21 mouse cellular contexts compared by ENCODE assay signal in the genomic region with DNA sequence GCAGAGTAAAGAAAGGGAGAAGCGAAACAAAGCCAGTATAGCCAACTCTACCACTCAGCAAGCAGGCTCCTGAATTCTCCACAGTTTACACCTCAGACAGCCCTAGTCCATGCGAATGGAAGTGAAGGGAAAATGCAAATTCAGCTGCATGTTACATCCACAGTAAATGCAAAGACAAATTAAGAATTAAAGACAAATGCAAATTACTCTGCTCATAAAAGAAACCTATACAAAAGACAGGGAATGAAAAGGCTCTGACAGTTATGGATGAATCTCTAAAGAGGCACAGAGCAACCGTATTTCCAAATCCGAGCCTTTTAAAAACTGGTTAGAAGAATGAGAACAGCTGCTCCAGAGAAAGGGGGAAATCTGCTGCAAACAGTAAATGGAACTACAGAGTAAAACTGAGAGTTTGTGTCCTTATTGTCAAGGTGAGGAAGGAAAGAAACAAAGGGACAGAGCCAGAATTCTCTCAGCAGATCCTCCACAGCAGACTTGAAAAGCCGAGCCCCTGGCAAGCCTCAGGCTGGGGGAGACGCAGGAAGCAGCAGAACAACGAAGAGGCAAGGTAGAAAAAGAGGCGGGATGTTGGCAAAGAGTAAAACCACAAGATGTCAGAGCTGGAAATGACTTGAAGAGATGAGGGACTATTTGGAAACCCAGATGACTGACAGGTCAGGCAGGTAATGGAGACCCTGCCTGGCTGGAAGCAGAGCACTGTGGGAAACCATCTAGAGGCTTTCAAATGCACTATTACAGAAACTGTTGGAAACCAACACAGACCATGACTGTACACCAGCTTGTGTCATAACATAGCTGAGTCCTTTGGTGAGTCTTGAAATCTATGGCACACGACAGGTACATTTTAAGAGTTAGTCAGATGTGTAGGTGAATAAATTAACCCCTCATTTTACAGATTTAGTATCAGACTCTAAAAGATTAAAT.
DNase-seq lines count a peak whose midpoint lies in the region; ATAC-seq and TF ChIP-seq lines count a peak whose summit lies in the region.
"Had no signal": no experiment of that assay in that cellular context is flagged by ENCODE, and none has a peak within 500 bp of the region (broad histone marks: within the 10 kb centered on the region; RNA-seq: fewer than 3 reads in every experiment).

No protein-coding gene starts in this region.

- H3K4me1 ChIP-seq in midbrain, embryonic 10.5 days = peaks cover 28% of the 10 kb centered on the region
- H3K4me1 ChIP-seq in midbrain, postnatal 0 days (ENCODE audit: insufficient read depth, low read length) = no peaks in the 10 kb centered on the region
- no peaks in the 10 kb centered on the region for H3K4me1 ChIP-seq in hindbrain, embryonic 11.5 days (replicated peaks; ENCODE audit: control insufficient read depth, insufficient read depth, low read length)
- peaks cover 14% of the 10 kb centered on the region for H3K4me1 ChIP-seq in midbrain, embryonic 13.5 days (replicated peaks)
- H3K4me1 ChIP-seq: embryonic facial prominence, embryonic 12.5 days; liver, embryonic 12.5 days; lung, embryonic 15.5 days had no signal

- H3K9ac ChIP-seq in midbrain, postnatal 0 days (replicated peaks; ENCODE audit: low read length, poor library complexity, severe bottlenecking) = no peak overlapping the region
- H3K9ac ChIP-seq in hindbrain, embryonic 11.5 days (ENCODE audit: low read depth, low read length) = no peak overlapping the region
- H3K9ac ChIP-seq in midbrain, embryonic 13.5 days (replicated peaks) = no peak overlapping the region
- H3K9ac ChIP-seq: embryonic facial prominence, embryonic 12.5 days; liver, embryonic 12.5 days; lung, embryonic 15.5 days had no signal

- intact Hi-C loops in gastrocnemius, postnatal 36 days (cut with DNase I) = no loop called here

- H3K27me3 ChIP-seq in midbrain, embryonic 10.5 days (ENCODE audit: low read depth, poor library complexity, severe bottlenecking) = no peaks in the 10 kb centered on the region; the same call in 1 of the 2 replicates
- no peaks in the 10 kb centered on the region for H3K27me3 ChIP-seq in midbrain, postnatal 0 days (ENCODE audit: insufficient read depth, low read length)
- no peaks in the 10 kb centered on the region for H3K27me3 ChIP-seq in hindbrain, embryonic 11.5 days (ENCODE audit: control insufficient read depth, insufficient read depth, low read length)
- no peaks in the 10 kb centered on the region for H3K27me3 ChIP-seq in midbrain, embryonic 13.5 days
- H3K27me3 ChIP-seq: embryonic facial prominence, embryonic 12.5 days; liver, embryonic 12.5 days; lung, embryonic 15.5 days had no signal

- no peak overlapping the region for H3K4me2 ChIP-seq in midbrain, postnatal 0 days (ENCODE audit: low read depth, low read length, poor library complexity, severe bottlenecking)
- no peak overlapping the region for H3K4me2 ChIP-seq in hindbrain, embryonic 11.5 days (replicated peaks; ENCODE audit: low read depth, low read length)
- H3K4me2 ChIP-seq in midbrain, embryonic 13.5 days (replicated peaks) = no peak overlapping the region
- H3K4me2 ChIP-seq: embryonic facial prominence, embryonic 12.5 days; liver, embryonic 12.5 days; lung, embryonic 15.5 days had no signal

- H3K9me3 ChIP-seq in midbrain, embryonic 10.5 days (replicated peaks) = no peaks in the 10 kb centered on the region
- no peaks in the 10 kb centered on the region for H3K9me3 ChIP-seq in midbrain, postnatal 0 days (ENCODE audit: low read length)
- H3K9me3 ChIP-seq in hindbrain, embryonic 11.5 days (ENCODE audit: control insufficient read depth, low read length) = no peaks in the 10 kb centered on the region
- H3K9me3 ChIP-seq in midbrain, embryonic 13.5 days = no peaks in the 10 kb centered on the region
- H3K9me3 ChIP-seq: embryonic facial prominence, embryonic 12.5 days; liver, embryonic 12.5 days; lung, embryonic 15.5 days had no signal

- DNase-seq in midbrain, embryonic 10.5 days (ENCODE audit: low spot score) = no peak
- no peak for DNase-seq in midbrain, postnatal 0 days (ENCODE audit: low spot score)
- peak; percentile 20 for DNase-seq in hindbrain, embryonic 11.5 days (ENCODE audit: low spot score)
- DNase-seq in cerebellum, adult 9-11 months = no peak
- DNase-seq in thymus, adult 18-20 months = no peak
- no peak for DNase-seq in gastrocnemius, postnatal 36 days
- DNase-seq in left cerebral cortex, adult 8-10 months (ENCODE audit: low spot score in 2 of 2) = no peak
- DNase-seq: adrenal gland, postnatal 36 days; cerebellum, postnatal 25 days; gastrocnemius, adult 2 months; heart, adult 2 months; heart, postnatal 10 days; thymus, postnatal 14 days had no signal

- H3K27ac ChIP-seq in midbrain, embryonic 10.5 days (replicated peaks) = peak overlapping the region; percentile 50
- H3K27ac ChIP-seq in midbrain, postnatal 0 days (ENCODE audit: low read depth, low read length) = no peak overlapping the region
- H3K27ac ChIP-seq in hindbrain, embryonic 11.5 days (ENCODE audit: low read depth, low read length) = peak overlapping the region; percentile 58
- H3K27ac ChIP-seq in midbrain, embryonic 13.5 days = 0 out of 2 replicates have a peak overlapping the region, but pooled peaks have one; percentile 42
- H3K27ac ChIP-seq: embryonic facial prominence, embryonic 12.5 days; gastrocnemius, adult 2 months; heart, adult 2 months; kidney, postnatal 0 days; liver, embryonic 12.5 days; lung, embryonic 15.5 days had no signal

- WGBS in midbrain, embryonic 10.5 days = 57% methylated on average over 9 of the region's 9 CpGs
- 40% methylated on average over 9 of the region's 9 CpGs for WGBS in midbrain, postnatal 0 days
- WGBS in hindbrain, embryonic 11.5 days = 42% methylated on average over 9 of the region's 9 CpGs
- 39% methylated on average over 9 of the region's 9 CpGs for WGBS in midbrain, embryonic 13.5 days

- no peaks in the 10 kb centered on the region for H3K36me3 ChIP-seq in midbrain, embryonic 10.5 days
- H3K36me3 ChIP-seq in midbrain, postnatal 0 days (ENCODE audit: insufficient read depth, low read length) = no peaks in the 10 kb centered on the region
- H3K36me3 ChIP-seq in hindbrain, embryonic 11.5 days (ENCODE audit: control insufficient read depth, insufficient read depth, low read length) = no peaks in the 10 kb centered on the region
- no peaks in the 10 kb centered on the region for H3K36me3 ChIP-seq in midbrain, embryonic 13.5 days
- H3K36me3 ChIP-seq: embryonic facial prominence, embryonic 12.5 days; liver, embryonic 12.5 days; lung, embryonic 15.5 days had no signal

- no peak for TF ChIP-seq CTCF in midbrain, postnatal 0 days (IDR thresholded peaks at IDR 0.05)

- no peak overlapping the region for H3K4me3 ChIP-seq in midbrain, embryonic 10.5 days
- no peak overlapping the region for H3K4me3 ChIP-seq in midbrain, postnatal 0 days (ENCODE audit: low read depth, low read length)
- no peak overlapping the region for H3K4me3 ChIP-seq in hindbrain, embryonic 11.5 days (ENCODE audit: low read depth, low read length)
- no peak overlapping the region for H3K4me3 ChIP-seq in midbrain, embryonic 13.5 days (replicated peaks)
- H3K4me3 ChIP-seq: embryonic facial prominence, embryonic 12.5 days; gastrocnemius, adult 2 months; heart, adult 2 months; liver, embryonic 12.5 days; lung, embryonic 15.5 days; myocyte had no signal

- ATAC-seq in midbrain, postnatal 0 days (ENCODE audit: low FRiP score) = no peak
- peak; percentile 80 for ATAC-seq in hindbrain, embryonic 11.5 days (ENCODE audit: low FRiP score)
- peak; percentile 57; the same call in 1 of the 2 replicates for ATAC-seq in midbrain, embryonic 13.5 days
- ATAC-seq: activated CD4-positive, CD25-positive, alpha-beta regulatory T cell, adult 4 months; intestine, embryonic 16.5 days; liver, embryonic 12.5 days had no signal
